Mouse (Mus musculus) c-Kit-positive CD71-positive TER-119-negative erythroid progenitor cells, embryonic 14.5 days (primary cell): ENCODE results near the gene Fancg.
A peak's percentile ranks its signal among the peaks of the same experiment; 100 is the strongest.
"Not testable (repeated sequence)": the region's sequence is repeated elsewhere in the genome, so short reads cannot be mapped to it uniquely, and the experiment has no call there.

Experiments used
- DNase-seq: peaks from one replicate; pipeline ENCODE4 v3.0.0-alpha.2; 2013; ENCODE audit warnings: low read depth

Gene Fancg

GRCm38 (mm10) chr4:42999451-43000140 is 10.7 kb downstream of the Fancg start:
- peak; percentile 68 for DNase-seq

DNA sequence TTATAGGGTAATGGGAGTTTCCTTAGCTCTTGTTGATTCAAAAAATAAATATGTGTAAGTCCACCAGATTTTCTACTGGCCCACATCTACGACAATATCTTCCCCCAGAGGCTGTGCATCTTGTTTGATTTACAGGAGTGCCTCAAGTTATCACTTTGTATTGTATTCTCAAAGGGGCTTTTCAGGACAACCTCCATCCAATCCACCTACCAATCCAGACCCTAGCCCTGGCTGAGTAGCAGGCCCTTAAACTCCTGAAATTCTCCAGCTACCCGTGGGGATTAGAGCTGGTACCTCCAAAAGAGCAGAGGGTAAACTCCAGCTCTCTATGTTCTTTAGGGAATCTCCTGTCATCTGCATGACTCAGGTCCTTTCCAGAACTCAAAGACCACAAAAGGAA is 12.3 kb downstream of the Fancg start:
- no peak for DNase-seq

GRCm38 (mm10) chr4:42988296-42988695 is 22.0 kb downstream of the Fancg start:
- DNase-seq, result no peak

DNA sequence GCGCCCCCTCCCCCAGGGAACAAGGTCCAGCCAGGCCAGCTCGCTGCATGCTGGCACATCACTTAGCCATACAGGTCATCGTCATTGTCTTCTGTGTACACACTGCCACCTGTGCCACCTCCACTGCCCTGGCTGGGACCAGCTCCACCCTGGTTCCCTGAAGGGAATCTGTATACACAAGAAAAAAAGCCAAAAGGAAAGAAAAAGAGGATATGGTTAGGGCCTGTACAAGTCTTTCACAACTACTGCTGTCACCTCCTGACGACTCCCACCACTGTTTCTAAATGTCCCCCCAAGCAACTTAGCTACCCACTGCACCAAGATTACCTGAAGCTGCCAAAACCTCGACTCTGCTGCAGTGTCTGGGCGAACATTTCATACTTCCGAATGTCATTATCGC is 29.8 kb downstream of the Fancg start:
- DNase-seq, result not testable (repeated sequence)

DNA sequence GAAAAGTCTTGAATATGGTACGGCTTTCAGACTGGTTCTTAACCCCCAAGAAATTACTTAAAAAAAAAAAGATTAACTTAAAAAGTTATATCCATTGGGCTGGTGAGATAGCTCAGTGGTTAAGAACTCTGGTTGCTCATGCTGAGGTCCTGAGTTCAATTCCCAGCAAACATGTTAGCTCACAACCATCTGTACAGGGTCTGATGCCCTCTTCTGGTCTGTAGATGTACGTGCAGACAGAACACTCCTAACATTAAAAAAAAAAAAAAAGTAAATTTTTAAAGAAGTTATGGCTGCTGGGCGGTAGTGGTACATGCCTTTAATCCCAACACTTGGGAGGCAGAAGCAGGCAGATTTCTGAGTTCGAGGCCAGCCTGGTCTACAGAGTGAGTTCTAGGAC is 32.2 kb downstream of the Fancg start:
- no peak for DNase-seq

DNA sequence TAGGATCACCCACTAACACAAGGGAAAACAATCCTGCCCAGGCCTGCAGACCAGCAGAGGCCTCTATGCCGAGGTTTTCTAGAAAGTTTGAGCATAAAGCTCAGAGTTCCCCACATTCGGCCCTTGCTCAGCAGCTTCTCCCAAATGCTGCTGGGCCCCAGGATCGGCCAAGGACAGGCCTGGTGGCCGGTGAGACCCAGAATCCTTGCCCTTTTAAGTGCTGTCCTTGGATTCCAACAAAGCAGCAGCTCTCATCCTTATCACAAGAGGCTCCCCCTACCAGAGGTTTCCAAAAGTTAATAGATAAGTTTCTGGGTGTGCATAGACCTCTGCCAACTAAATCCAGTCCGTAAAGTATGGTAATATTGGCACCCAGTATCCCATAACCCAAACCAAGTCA is 36.4 kb downstream of the Fancg start:
- no peak for DNase-seq

GRCm38 (mm10) chr4:42972952-42973351 is 37.4 kb downstream of the Fancg start:
- no peak for DNase-seq

- DNase-seq, result no peak
Measured at GRCm38 (mm10) chr4:42969304-42969703, 41.0 kb downstream of the Fancg start, which contains the start of gene 1700022I11Rik. TSS of gene 1700022I11Rik (plus strand) at chr4:42969604.

- DNase-seq, result no peak
Measured at GRCm38 (mm10) chr4:42965039-42965719, 45.1 kb downstream of the Fancg start.

GRCm38 (mm10) chr4:42963480-42963879 is 46.8 kb downstream of the Fancg start:
- no peak for DNase-seq

DNA sequence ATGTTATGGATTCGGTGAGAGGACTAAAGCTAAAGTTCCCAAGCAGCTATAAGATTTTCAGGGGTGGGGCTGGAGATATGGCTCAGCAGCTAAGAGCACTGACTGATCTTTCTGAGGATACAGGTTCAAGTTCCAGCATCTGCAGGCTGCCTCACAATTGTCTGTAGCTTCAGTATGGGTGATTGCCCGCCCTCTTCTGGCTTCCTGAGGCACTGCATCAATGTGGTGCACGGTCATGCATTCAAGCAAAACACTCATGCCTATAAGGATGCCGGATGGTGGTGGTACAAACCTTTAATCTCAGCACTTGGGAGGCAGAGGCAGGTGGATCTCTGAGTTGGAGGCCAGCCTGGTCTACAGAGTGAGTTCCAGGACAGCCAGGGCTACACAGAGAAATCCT is 48.7 kb downstream of the Fancg start:
- DNase-seq, result no peak

- DNase-seq, result no peak
Measured at GRCm38 (mm10) chr4:42959382-42959781, 50.9 kb downstream of the Fancg start.

GRCm38 (mm10) chr4:42958942-42959341 is 51.4 kb downstream of the Fancg start:
- DNase-seq, result no peak

GRCm38 (mm10) chr4:42957979-42958378 is 52.3 kb downstream of the Fancg start:
- no peak for DNase-seq

- DNase-seq, result no peak
Measured at GRCm38 (mm10) chr4:42957306-42957705, 53.0 kb downstream of the Fancg start.

DNA sequence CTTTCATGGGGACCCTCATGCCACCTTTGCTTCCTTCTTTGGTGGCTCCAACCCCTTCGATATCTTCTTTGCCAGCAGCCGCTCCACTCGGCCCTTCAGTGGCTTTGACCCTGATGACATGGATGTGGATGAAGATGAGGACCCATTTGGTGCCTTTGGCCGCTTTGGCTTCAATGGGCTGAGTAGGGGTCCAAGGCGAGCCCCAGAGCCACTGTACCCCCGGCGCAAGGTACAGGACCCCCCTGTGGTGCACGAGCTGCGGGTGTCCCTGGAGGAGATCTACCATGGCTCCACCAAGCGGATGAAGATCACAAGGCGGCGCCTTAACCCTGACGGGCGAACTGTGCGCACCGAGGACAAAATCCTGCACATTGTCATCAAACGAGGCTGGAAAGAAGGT is 53.7 kb downstream of the Fancg start:
- DNase-seq, result no peak

GRCm38 (mm10) chr4:42955200-42955599 is 55.1 kb downstream of the Fancg start:
- DNase-seq, result no peak

DNA sequence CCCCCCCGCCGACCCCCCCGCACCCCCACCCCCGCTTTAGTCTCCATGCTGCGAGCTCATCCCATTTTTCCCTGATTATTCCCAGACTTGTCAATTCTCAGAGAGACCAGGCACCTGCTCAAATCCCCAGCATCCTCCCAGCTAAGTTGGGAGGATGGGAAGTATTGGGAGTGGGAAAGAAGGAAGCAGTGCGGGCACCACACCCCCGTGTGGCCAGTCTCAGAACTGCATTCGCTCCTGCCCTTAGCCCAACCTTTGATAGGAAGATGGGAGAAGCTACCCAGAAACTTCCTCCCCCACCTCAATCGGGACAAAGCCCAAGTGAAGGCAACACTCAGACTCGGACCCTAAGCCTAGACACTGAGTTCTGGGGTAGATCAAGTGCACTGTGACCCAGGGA is 56.0 kb downstream of the Fancg start:
- no peak for DNase-seq

- no peak for DNase-seq
Measured at GRCm38 (mm10) chr4:42953435-42954094, 56.7 kb downstream of the Fancg start.

DNA sequence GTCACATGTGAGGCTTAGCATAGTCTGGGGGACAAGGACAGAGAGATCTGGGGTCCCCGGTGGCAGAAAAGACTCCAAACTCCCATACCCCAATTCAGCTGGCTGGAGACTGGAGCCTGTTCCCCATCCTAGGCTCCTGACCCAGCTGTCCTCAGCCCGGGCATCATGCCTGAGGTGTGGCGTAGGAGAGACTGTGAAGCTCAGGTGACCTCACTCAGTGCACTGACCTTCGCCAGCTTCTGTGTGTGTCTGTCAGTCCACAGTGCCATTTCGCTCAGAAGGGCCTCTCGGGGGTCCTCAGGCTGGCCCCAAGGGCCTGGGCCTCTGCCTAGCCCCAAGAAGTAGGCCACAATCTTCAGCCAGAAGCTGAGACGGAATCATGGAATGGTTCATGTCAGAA is 57.7 kb downstream of the Fancg start:
- DNase-seq, result no peak
